Mouse (Mus musculus) embryo, embryonic 9.5 days (tissue): ENCODE data around the gene Klk8.

Experiments used
- DNase-seq: peaks from one replicate; pipeline ENCODE4 v3.0.0-alpha.2; 2017; ENCODE audit errors: extremely low spot score

Klk8 gene

GRCm38 (mm10) chr7:43797333-43797769 is at the start of gene Klk8:
Klk8 (plus strand) TSS chr7:43797577.
- DNase-seq, result peak; percentile 39

- no peak for DNase-seq
These were observed 49.6 kb upstream of the Klk8 start for GRCm38 (mm10) chr7:43747788-43748187.

GRCm38 (mm10) chr7:43752806-43753205 is 44.6 kb upstream of the Klk8 start:
- DNase-seq, result no peak

GRCm38 (mm10) chr7:43766484-43766883 is 30.9 kb upstream of the Klk8 start:
- no peak for DNase-seq

- no peak for DNase-seq
These were observed 28.8 kb upstream of the Klk8 start, which contains the start of gene Klk12 for GRCm38 (mm10) chr7:43768597-43768996. Klk12 (plus strand) TSS chr7:43768897.

- no peak for DNase-seq
These were observed 27.7 kb upstream of the Klk8 start for GRCm38 (mm10) chr7:43769636-43770035.

- DNase-seq, result no peak
These were observed 26.7 kb upstream of the Klk8 start for GRCm38 (mm10) chr7:43770701-43771100.

- DNase-seq, result no peak
These were observed 25.5 kb upstream of the Klk8 start for GRCm38 (mm10) chr7:43771916-43772315.

- DNase-seq, result no peak
These were observed 24.5 kb upstream of the Klk8 start for GRCm38 (mm10) chr7:43772901-43773300.

GRCm38 (mm10) chr7:43774364-43774763 is 23.0 kb upstream of the Klk8 start, which contains the start of gene Klk11:
Klk11 (plus strand) TSS chr7:43774604.
- DNase-seq, result no peak

GRCm38 (mm10) chr7:43774802-43775201 is 22.6 kb upstream of the Klk8 start:
- DNase-seq, result no peak

- no peak for DNase-seq
These were observed 21.9 kb upstream of the Klk8 start for GRCm38 (mm10) chr7:43775311-43776057.

GRCm38 (mm10) chr7:43776506-43776905 is 20.9 kb upstream of the Klk8 start:
- DNase-seq, result no peak

- no peak for DNase-seq
These were observed 20.0 kb upstream of the Klk8 start for GRCm38 (mm10) chr7:43777423-43777822.

- DNase-seq, result no peak
These were observed 19.0 kb upstream of the Klk8 start for GRCm38 (mm10) chr7:43778176-43778970.

GRCm38 (mm10) chr7:43780241-43780640 is 17.1 kb upstream of the Klk8 start:
- no peak for DNase-seq

GRCm38 (mm10) chr7:43780746-43781145 is 16.6 kb upstream of the Klk8 start, which contains the start of gene Klk10:
Klk10 (plus strand) TSS chr7:43781035.
- DNase-seq, result no peak

GRCm38 (mm10) chr7:43781541-43781940 is 15.8 kb upstream of the Klk8 start:
- no peak for DNase-seq

- peak; percentile 89 for DNase-seq
These were observed 14.8 kb upstream of the Klk8 start for GRCm38 (mm10) chr7:43782275-43783265.

GRCm38 (mm10) chr7:43785286-43785685 is 12.1 kb upstream of the Klk8 start:
- no peak for DNase-seq

- DNase-seq, result no peak
These were observed 9.3 kb upstream of the Klk8 start for GRCm38 (mm10) chr7:43788096-43788495.

GRCm38 (mm10) chr7:43789295-43789694 is 8.1 kb upstream of the Klk8 start:
- no peak for DNase-seq
